Mouse (Mus musculus) lung, adult 2 months (tissue): ENCODE data around the gene Pax5.

ENCODE experiments used
- CTCF ChIP-seq: fragments of 200-500 bp; IDR thresholded peaks from 2 replicates; pipeline ENCODE4 v1.5.1; 2011; ENCODE audit warnings: mild to moderate bottlenecking, low read length, control low read depth; ENCODE audit not compliant: insufficient read depth
- POLR2A ChIP-seq: fragments of 200-500 bp; IDR thresholded peaks from 2 replicates; pipeline ENCODE4 v1.6.1; 2011; ENCODE audit warnings: low read depth, mild to moderate bottlenecking, control low read depth, low read length, borderline replicate concordance; ENCODE audit errors: extremely low read depth

GRCm38 (mm10) chr4:44622682-44623434 is 87.4 kb downstream of the Pax5 start:
- TF ChIP-seq CTCF (no peak), POLR2A (no peak)
